Mouse (Mus musculus) kidney, embryonic 16.5 days (tissue): ENCODE results near the gene Tshz3. TPM values are rescaled to one million over a fixed set of nuclear protein-coding genes. Genes with fewer than 3 reads are reported as not detected.

ENCODE experiments used
- ATAC-seq: fragments of 200-750 bp; cut with Nextera tagmentation; 2 replicates; pipeline ENCODE4 v1.8.0; 2017; ENCODE audit warnings: moderate TSS enrichment; ENCODE audit not compliant: low FRiP score, low TSS enrichment
- H3K27ac ChIP-seq: fragments of 300-500 bp; sonication (generic); 2 replicates; pipeline ENCODE4 v1.5.1; 2014; ENCODE audit warnings: low read length
- H3K27me3 ChIP-seq: fragments of 300-500 bp; sonication (generic); 2 replicates; pipeline ENCODE4 v1.6.1; 2014; ENCODE audit warnings: low read length, control low read depth, mixed read lengths; ENCODE audit not compliant: insufficient read depth
- H3K36me3 ChIP-seq: fragments of 300-500 bp; sonication (generic); 2 replicates; pipeline ENCODE4 v1.6.1; 2014; ENCODE audit warnings: low read length, control low read depth, mixed read lengths; ENCODE audit not compliant: insufficient read depth
- H3K4me1 ChIP-seq: fragments of 300-500 bp; sonication (generic); 2 replicates; pipeline ENCODE4 v1.6.1; 2014; ENCODE audit warnings: low read length, control low read depth, mixed read lengths; ENCODE audit not compliant: insufficient read depth
- H3K4me2 ChIP-seq: fragments of 300-500 bp; sonication (generic); replicated peaks from 2 replicates; pipeline ENCODE4 v1.6.1; 2014; ENCODE audit warnings: low read depth, low read length
- H3K4me3 ChIP-seq: fragments of 300-500 bp; sonication (generic); 2 replicates; pipeline ENCODE4 v1.5.1; 2014; ENCODE audit warnings: mild to moderate bottlenecking, low read length
- H3K9ac ChIP-seq: fragments of 300-500 bp; sonication (generic); replicated peaks from 2 replicates; pipeline ENCODE4 v1.6.1; 2014; ENCODE audit warnings: low read length
- H3K9me3 ChIP-seq: fragments of 300-500 bp; sonication (generic); 2 replicates; pipeline ENCODE4 v1.6.1; 2016; ENCODE audit warnings: low read length, control low read depth
- WGBS: fragments of 180-500 bp; shearing (Covaris S2); extraction: QIAGEN DNeasy Blood & Tissue Kit; methylation state at CpG from one replicate; pipeline ENCODE4 v1.1.7; 2014; 5-methylcytosine and 5-hydroxymethylcytosine counted together
- polyA plus RNA-seq: library from polyadenylated mRNA; unstranded; fragments of >200 nt; fragmentation: Nextera tagmentation; extraction: Ambion mirVana; gene quantifications from 2 replicates; pipeline ENCODE4 v1.2.1, GENCODE M21; 2015

The Tshz3 gene
- polyA plus RNA-seq, 1 experiment from 2014 or later = 11.7 TPM

GRCm38 (mm10) chr7:36767501-36768092 lies 69.7 kb downstream of the Tshz3 start:
- Histone ChIP-seq H3K27me3 (no peaks in the 10 kb centered on the region), H3K4me3 (no peak overlapping the region), H3K9ac (no peak overlapping the region), H3K4me2 (no peak overlapping the region), H3K4me1 (no peaks in the 10 kb centered on the region), H3K9me3 (0 out of 2 replicates have a peak, but pooled peaks cover 3% of the 10 kb centered on the region), H3K27ac (no peak overlapping the region), H3K36me3 (peaks cover 30% of the 10 kb centered on the region)
- WGBS = 82% methylated on average over 8 of the region's 8 CpGs
- ATAC-seq = no peak

DNA sequence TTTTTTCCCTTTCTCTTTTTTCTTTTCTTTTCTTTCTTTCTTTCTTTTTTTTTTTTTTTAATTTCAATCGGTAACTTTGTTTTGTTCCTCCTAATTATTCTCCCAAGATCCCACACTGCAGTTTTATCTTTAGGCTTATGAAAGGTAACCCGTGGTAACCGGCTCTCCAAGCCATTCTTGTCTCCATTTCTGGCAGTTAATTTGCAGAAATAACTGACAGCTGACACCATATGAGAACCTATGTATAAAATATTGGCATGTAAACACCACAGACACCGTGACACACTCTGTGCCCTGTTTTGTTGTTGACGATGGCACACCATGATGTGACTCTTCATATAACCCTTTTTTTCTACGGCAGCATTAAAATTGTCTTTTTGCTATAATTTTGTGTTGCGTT lies 75.2 kb downstream of the Tshz3 start:
- 86% methylated on average over 7 of the region's 7 CpGs for WGBS
- ATAC-seq = no peak
- no peak overlapping the region for H3K9ac ChIP-seq
- H3K4me2 ChIP-seq = no peak overlapping the region
- H3K9me3 ChIP-seq = 0 out of 2 replicates have a peak, but pooled peaks cover 3% of the 10 kb centered on the region
- no peak overlapping the region for H3K4me3 ChIP-seq
- no peak overlapping the region for H3K27ac ChIP-seq
- H3K27me3 ChIP-seq = no peaks in the 10 kb centered on the region
- no peaks in the 10 kb centered on the region for H3K4me1 ChIP-seq
- peaks cover 30% of the 10 kb centered on the region for H3K36me3 ChIP-seq

GRCm38 (mm10) chr7:36776956-36777355 lies 79.0 kb downstream of the Tshz3 start:
- H3K27ac ChIP-seq = no peak overlapping the region
- H3K4me3 ChIP-seq = no peak overlapping the region
- no peaks in the 10 kb centered on the region for H3K4me1 ChIP-seq
- H3K9me3 ChIP-seq = no peaks in the 10 kb centered on the region
- H3K4me2 ChIP-seq = no peak overlapping the region
- H3K9ac ChIP-seq = no peak overlapping the region
- ATAC-seq = no peak
- no peaks in the 10 kb centered on the region for H3K36me3 ChIP-seq
- 78% methylated on average over 4 of the region's 4 CpGs for WGBS
- no peaks in the 10 kb centered on the region for H3K27me3 ChIP-seq

DNA sequence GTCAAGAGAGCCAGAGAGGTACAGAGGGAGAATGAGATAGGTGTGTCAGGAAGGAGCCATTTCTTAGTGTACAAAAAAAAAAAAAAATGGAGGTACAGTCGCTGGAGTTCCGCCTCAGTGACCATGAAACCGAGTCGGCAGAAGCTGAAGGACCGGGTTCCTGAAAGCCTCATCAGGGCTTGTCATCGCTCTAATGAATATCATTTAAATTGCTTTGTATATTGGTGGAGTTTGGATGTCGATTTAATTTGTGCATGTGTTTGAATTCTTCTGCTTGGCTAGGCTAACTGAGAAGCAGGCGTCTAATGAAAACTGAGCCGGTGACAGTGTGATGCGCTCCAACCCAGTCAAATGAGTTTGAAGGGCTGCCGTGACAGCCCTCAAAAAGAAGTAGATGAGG lies 80.5 kb downstream of the Tshz3 start:
- no peak overlapping the region for H3K9ac ChIP-seq
- H3K4me3 ChIP-seq = no peak overlapping the region
- no peak overlapping the region for H3K27ac ChIP-seq
- no peaks in the 10 kb centered on the region for H3K36me3 ChIP-seq
- no peaks in the 10 kb centered on the region for H3K4me1 ChIP-seq
- H3K4me2 ChIP-seq = no peak overlapping the region
- H3K27me3 ChIP-seq = no peaks in the 10 kb centered on the region
- no peak for ATAC-seq
- H3K9me3 ChIP-seq = no peaks in the 10 kb centered on the region
- 79% methylated on average over 11 of the region's 11 CpGs for WGBS

DNA sequence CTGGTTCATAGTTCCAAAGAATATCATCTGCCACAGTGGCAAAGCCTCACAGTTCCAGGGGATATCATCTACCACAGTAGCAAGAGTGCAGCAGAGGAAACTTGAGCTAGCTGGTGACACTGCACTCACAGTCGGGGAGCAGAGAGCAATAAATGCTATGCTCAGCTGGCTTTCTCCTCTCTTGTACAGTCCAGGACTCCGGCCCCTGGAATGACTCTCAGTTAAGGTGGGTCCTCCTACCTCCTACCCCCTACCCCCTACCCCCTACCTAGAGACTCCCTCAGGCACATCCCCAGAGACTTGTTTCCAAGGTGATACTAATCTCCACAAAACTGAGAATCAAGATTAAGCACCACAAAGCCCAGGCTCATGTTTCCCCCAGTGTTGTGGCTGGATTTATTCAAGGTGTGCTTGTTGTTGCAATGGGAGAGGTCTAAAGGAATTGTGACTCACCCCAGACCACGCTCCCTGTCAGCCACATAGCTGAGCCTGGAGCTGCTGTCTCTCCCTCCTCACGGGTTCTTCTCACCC lies 86.4 kb downstream of the Tshz3 start:
- ATAC-seq = no peak
- Histone ChIP-seq H3K4me3 (no peak overlapping the region), H3K4me1 (peaks cover 12% of the 10 kb centered on the region), H3K4me2 (no peak overlapping the region), H3K36me3 (no peaks in the 10 kb centered on the region), H3K27ac (no peak overlapping the region), H3K9ac (no peak overlapping the region), H3K27me3 (no peaks in the 10 kb centered on the region), H3K9me3 (no peaks in the 10 kb centered on the region)
- WGBS = 30% methylated on average over 4 of the region's 4 CpGs

DNA sequence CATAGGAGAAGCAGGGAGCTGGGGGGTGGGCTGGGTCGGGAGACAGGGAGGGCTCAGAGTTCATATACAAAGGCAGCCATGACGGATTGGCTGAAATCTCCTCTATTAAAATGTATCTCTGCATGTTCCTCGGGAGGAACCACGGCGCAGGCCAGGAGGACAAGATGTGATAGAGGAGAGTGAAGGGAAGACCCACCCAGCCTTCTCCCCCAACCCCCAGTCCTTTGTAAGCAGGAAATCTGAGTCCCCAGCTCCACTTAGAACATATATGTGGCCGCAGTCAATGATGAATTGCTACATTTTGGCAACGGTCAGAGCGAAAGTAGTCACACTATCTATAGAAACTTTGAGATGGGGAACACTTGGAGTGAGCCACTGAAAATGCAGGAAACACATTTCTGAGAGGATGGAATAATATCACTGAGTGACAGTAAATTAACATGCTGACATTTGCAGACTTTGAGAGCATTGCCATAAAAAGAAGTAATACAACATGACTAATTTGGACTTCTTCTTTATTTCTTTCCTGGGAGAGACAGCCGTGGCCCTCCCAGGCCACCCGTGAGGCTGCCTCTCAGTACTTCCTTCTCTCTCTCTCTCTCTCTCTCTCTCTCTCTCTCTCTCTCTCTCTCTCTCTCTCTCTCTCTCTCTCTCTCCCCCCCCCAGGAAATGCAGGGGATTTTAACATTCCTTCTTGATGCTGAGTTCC lies 88.9 kb downstream of the Tshz3 start:
- H3K27ac ChIP-seq = peak overlapping the region; percentile 81

DNA sequence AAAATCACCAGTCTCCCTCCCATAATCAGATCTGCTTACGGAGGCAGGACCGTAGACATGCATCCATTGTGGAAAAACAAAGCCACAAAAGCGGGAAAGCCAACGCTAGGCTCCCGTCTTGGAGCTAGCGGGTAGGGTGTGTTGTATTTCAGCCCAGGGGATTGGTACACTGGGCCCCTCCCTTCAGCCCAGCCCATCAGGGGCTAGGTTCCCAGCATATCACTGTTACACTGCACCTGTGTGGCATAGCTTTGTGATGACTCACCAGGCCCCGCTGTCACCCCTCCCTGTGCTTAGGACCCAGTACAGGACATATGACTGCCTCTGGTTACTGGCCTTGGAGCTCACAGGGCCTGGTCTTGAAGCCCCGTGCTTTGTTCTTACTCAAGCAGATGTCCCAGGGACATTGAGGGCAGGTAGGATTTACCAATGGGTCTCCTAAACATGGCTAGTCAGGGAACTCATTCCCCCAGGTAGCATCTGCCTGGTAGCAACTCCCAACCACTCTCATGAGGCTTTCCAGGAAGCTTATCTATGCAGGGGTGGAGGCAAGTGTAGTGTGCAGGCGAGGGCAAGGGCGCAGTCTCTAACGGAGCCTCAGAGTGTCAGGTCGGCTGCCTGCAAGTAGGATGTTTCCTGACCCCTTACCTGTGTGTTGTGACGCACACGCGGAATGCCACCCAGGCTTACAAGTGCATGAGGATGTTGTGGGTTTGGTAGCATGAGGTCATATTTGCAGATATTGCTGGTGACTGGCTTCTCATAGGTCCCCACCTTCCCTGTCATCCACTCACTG lies 98.7 kb downstream of the Tshz3 start:
- ATAC-seq = peak; percentile 77
- Histone ChIP-seq H3K4me3 (no peak overlapping the region), H3K36me3 (no peaks in the 10 kb centered on the region), H3K9ac (no peak overlapping the region), H3K4me1 (no peaks in the 10 kb centered on the region), H3K27me3 (no peaks in the 10 kb centered on the region), H3K27ac (no peak overlapping the region), H3K4me2 (no peak overlapping the region), H3K9me3 (no peaks in the 10 kb centered on the region)
- WGBS = 76% methylated on average over 15 of the region's 15 CpGs

More for the DNA sequence above, 88.9 kb downstream of the Tshz3 start:
- Histone ChIP-seq H3K9me3 (no peaks in the 10 kb centered on the region), H3K9ac (no peak overlapping the region), H3K36me3 (no peaks in the 10 kb centered on the region), H3K4me1 (peaks cover 12% of the 10 kb centered on the region), H3K4me2 (peak overlapping the region; percentile 22; the same call in 1 of the 2 replicates), H3K4me3 (no peak overlapping the region), H3K27me3 (no peaks in the 10 kb centered on the region)
- 46% methylated on average over 10 of the region's 10 CpGs for WGBS
- peak; percentile 73 for ATAC-seq
